Mouse (Mus musculus) thymus, postnatal 10 days (tissue): ENCODE results near the gene Batf3.
A peak's percentile ranks its signal among the peaks of the same experiment; 100 is the strongest.
"Not testable (repeated sequence)": the region's sequence is repeated elsewhere in the genome, so short reads cannot be mapped to it uniquely, and the experiment has no call there.

Experiments
- DNase-seq, 2 experiments: peaks; one replicate each; pipeline ENCODE4 v3.0.0; 2021; ENCODE audit warnings: low spot score in 2 of 2

Gene Batf3

DNA sequence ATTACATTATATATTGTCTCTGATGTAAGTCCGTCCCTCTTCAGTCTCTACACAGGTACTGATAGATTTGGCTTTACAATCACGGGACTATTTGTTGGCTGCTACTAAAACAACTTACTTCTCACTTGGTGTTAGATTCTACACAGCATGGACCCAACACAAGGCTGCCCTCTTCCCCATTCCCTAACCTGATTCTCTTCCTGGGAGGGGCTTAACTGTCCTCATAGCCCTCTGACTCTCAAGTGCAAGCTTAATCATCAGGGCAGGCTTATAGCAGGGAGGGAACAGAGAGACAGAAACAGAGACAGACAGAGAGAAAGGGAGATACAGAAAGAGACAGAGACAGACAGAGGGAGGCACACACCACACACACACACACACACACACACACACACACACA, 34.0 kb downstream of the Batf3 start:
- DNase-seq: no peak

DNA sequence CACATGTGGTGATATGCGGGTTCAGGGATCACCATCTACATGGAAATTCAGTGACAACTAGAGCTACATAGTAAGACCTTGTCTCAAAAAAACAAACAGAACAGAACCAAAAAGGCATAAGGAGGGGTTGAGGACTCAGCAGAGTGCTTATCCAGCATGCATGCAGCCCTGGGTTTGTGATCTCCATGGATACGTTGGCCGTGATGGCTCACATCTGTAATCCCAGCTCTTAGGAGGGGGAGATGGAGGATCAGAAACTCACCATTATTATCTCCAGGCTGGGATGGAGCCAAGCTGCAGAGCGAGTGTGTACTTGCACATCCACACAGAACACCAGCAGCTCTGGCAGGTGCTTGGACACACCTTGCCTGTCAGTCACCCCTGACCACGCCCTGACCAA, 34.6 kb downstream of the Batf3 start:
- no peak for DNase-seq

DNA sequence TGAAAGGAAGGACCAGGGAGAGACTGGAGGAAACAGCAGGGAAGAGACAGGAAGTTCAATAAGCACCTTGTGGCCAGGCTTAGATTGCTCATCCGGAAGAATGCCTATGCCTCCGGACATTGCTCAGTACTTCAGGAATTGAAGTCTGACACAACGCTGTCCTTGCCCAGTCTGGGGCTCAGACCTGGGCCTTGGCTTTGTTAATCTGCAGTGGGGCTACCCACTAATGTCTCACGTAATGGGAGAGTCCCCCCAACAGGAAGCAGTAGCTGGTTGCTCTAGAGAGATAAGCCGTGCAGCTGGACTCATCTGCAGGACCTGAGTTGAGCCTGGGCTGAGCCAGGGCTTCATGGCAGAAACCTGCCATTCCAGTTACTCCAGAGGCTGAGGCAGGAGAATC, 35.3 kb downstream of the Batf3 start:
- DNase-seq: no peak

DNA sequence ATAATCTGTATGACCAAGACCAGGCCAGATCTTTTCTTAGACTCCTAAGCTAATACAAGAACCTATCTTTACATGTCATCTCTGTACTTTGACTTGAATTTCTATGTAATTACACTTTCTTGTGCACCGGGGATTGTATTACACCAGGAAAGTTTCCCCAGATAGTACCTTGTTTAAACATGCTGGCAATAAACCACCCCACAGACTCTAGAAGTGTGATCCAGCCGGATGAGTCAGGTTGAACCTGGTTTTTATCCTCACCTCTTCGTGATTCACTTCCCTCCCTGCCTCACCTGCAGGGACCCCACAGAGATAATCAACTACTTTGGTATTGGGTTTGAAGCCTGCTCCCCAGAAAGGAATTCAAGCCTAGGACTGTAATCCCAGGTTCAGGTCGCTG, 37.8 kb downstream of the Batf3 start:
- no peak for DNase-seq

DNA sequence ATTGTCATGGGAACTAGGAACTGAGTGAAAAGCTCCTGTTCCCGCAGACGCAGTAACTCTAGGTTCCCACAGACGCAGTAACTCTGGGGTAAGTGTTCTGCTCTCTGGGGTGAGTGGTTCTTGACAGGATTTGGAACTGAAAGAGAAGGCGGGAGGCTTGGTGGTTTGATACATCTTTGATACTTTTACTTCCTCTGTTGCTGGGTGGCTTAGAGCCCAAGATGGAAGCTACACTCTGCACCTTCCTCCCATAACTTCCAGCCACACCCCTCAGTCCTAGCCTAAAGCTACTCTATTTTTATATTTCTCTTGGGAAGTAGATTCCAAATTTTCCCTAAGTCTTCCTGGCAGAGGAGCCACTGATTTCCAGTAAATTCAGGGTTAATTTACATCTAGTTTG, 40.8 kb downstream of the Batf3 start:
- DNase-seq: no peak

DNA sequence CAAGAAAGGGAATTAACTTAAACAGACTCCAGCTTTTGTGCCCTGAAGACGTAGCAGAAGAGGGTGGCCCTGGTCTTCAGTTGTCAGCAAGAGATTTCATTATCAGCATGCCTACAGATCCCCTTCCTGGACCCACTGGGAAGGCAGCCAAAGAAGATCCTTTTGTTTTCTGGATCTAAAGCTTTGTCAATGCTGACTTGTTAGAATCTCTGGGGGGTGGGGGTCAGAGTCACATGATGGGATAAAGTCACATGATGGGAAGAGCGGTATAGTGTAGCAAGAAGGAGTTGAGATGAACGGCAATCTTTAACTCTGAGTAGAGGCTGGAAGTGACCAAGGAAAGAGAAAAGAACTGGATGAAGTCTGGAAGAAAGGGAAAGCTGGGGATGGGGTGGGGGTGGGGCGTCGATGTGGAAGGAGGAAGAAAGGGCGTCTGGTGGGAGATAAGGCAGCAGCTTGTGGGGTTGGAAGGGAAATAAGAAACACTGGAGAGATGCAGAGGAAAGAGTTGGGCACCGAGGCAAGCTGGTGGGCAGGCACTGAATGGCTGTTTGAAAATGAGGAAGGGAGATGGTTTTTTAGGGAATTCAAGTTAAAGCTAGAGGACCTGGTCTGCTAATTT, 41.3 kb downstream of the Batf3 start:
- DNase-seq: no peak

DNA sequence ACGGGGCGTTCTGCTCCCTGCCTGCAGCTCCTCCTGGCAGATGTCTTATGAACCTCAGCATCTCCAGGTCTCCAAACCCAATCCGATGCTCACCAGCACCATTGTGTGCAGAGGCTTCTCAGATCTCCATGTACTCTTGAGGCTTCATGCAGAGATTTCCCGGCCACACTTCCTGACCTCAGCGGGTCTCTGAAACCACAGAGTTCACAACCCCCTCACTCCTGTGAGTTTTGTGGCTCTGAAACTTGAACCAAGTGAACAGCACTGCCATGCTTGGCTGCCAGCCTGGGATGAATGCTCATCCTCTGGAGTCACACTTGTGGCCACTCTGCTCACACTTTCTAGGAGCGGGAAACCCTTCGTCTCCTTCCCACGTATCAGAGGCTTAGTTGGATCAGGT, 43.3 kb downstream of the Batf3 start:
- DNase-seq: no peak

DNA sequence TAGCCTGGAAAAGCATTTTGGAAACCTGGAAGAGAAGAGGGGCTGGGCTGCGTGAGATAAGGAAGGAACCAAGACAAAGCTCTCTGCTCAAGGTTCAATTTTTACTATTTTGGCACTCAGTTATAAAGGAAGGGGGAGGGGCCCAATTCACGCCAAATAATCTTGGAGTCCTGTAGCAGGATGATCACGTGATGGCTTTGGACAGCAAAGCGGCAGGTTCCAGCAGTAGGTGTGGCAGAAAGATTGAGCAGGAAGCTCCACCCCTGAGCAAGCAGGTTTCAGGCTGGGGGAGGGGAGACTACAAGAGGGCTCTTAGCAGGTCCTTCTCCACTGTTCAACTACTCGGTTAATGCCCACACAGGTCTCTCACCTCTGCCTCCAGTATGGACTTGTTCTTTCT, 51.8 kb downstream of the Batf3 start:
- not testable (repeated sequence) for DNase-seq

DNA sequence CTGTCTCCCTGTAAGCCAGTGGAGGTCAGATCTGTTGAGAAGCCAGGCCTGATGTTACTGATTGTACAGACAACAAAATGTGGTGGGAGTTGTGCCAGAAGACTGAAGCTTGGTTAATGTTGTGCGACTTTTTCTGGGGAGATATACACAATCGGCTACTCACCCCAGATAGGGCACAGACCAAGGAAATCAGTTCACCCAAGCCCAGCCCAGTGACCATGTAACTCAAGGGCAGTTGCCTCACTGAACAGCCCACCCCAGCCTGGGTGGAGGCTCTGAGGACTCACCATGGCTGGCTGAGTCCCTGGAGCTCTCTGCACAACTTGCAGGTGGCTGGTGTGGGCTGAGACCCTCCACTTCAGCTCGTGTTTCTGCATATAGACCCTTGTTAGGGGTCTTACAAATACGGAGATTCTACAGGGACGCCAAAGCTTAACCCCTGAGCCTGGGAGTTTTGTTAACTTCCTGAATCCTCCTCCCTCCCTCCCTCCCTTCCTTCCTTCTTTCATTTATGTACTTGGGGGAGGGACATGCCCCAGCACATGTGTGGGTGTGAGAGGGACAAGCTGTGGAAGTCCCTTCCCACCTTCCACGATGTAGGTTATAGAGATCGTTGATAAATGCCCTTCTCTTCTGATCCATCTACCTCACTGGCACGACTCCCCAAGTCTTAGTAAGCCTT, 53.4 kb downstream of the Batf3 start:
- no peak for DNase-seq

DNA sequence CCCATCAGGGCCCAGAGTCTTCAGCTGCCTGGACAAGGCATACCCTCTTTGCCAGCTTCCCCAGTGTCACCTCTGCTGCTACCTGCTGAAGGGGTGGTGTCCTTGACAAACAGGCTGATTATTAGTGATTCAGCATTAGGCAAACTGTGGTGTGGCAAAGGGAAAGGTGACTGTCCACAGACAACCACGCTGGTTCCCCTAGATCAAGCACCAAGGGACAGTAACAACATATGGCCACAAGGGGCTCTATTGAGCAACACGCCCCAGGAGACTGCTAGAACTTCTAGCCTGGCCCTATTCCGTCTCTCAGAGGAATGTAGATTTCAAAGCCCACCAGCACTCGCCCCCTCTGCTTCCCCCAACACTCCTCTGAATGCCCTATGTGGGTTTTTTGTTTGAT, 55.4 kb downstream of the Batf3 start:
- peak in 1 of 2 experiments; percentile 35 for DNase-seq

DNA sequence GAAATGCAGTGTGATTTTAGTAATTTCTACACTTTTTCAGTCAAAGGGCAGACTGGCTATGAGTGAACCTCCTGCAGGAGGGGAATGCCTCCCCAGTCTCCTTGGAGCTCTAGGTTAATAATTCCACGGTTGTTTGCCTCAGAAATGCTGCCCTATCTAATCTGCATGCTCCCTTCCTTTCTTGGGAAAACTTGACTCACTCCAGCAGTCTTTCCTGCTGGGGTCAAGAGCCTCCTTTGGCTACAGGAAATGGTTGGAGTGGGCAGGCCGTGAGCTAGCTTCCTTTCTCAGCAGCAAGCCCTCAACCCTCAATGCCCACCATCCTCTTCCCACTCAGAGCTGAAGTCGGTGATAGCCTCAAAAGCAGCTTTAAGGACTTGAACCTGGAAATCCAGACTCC, 56.7 kb downstream of the Batf3 start:
- DNase-seq: no peak
